Mouse (Mus musculus) intestine, embryonic 16.5 days (tissue): ENCODE measurements around the gene Kcnq1. TPM values are rescaled to one million over a fixed set of nuclear protein-coding genes. Genes with fewer than 3 reads are reported as not detected.

Source experiments
- ATAC-seq: fragments of 200-750 bp; cut with Nextera tagmentation; 2 replicates; pipeline ENCODE4 v1.8.0; 2017; ENCODE audit warnings: moderate TSS enrichment, moderate library complexity
- H3K27ac ChIP-seq: fragments of 300-500 bp; sonication (generic); 2 replicates; pipeline ENCODE4 v1.5.1; 2014; ENCODE audit warnings: mild to moderate bottlenecking, low read length
- H3K27me3 ChIP-seq: fragments of 300-500 bp; sonication (generic); replicated peaks from 2 replicates; pipeline ENCODE4 v1.6.1; 2014; ENCODE audit warnings: low read length, control low read depth, mixed read lengths; ENCODE audit not compliant: control insufficient read depth, insufficient read depth
- H3K36me3 ChIP-seq: fragments of 300-500 bp; sonication (generic); 2 replicates; pipeline ENCODE4 v1.6.1; 2014; ENCODE audit warnings: low read length, control low read depth; ENCODE audit not compliant: control insufficient read depth, insufficient read depth
- H3K4me1 ChIP-seq: fragments of 300-500 bp; sonication (generic); 2 replicates; pipeline ENCODE4 v1.6.1; 2014; ENCODE audit warnings: low read length, control low read depth, mixed read lengths; ENCODE audit not compliant: control insufficient read depth, insufficient read depth
- H3K4me2 ChIP-seq: fragments of 300-500 bp; sonication (generic); 2 replicates; pipeline ENCODE4 v1.6.1; 2014; ENCODE audit warnings: low read depth, low read length, control low read depth
- H3K4me3 ChIP-seq: fragments of 300-500 bp; sonication (generic); 2 replicates; pipeline ENCODE4 v1.5.1; 2014; ENCODE audit warnings: mild to moderate bottlenecking, low read length
- H3K9ac ChIP-seq: fragments of 300-500 bp; sonication (generic); 2 replicates; pipeline ENCODE4 v1.6.1; 2014; ENCODE audit warnings: low read depth, low read length
- H3K9me3 ChIP-seq: fragments of 300-500 bp; sonication (generic); 2 replicates; pipeline ENCODE4 v1.6.1; 2016; ENCODE audit warnings: low read length, control low read depth; ENCODE audit not compliant: control insufficient read depth
- WGBS: fragments of 180-500 bp; shearing (Covaris S2); extraction: QIAGEN DNeasy Blood & Tissue Kit; methylation state at CpG from one replicate; pipeline ENCODE4 v1.1.7; 2014; 5-methylcytosine and 5-hydroxymethylcytosine counted together
- polyA plus RNA-seq: library from polyadenylated mRNA; unstranded; fragments of >200 nt; fragmentation: Nextera tagmentation; extraction: Ambion mirVana; gene quantifications from 2 replicates; pipeline ENCODE4 v1.2.1, GENCODE M21; 2015

The Kcnq1 gene
- polyA plus RNA-seq, 1 experiment from 2014 or later = 9.7 TPM

- Histone ChIP-seq H3K4me3 (no peak overlapping the region), H3K27ac (no peak overlapping the region), H3K4me1 (peaks cover 13% of the 10 kb centered on the region), H3K4me2 (no peak overlapping the region), H3K36me3 (no peaks in the 10 kb centered on the region), H3K9ac (no peak overlapping the region), H3K9me3 (no peaks in the 10 kb centered on the region), H3K27me3 (no peaks in the 10 kb centered on the region)
- 51% methylated on average over 11 of the region's 11 CpGs for WGBS
- ATAC-seq = no peak
Observed at GRCm38 (mm10) chr7:143159446-143159845, 53.3 kb downstream of the Kcnq1 start.

- peaks cover 9% of the 10 kb centered on the region for H3K4me1 ChIP-seq
- WGBS = 63% methylated on average over 5 of the region's 5 CpGs
- no peak for ATAC-seq
Observed at GRCm38 (mm10) chr7:143160057-143160456, 53.9 kb downstream of the Kcnq1 start.

GRCm38 (mm10) chr7:143162051-143162450 is 55.9 kb downstream of the Kcnq1 start:
- H3K9me3 ChIP-seq = no peaks in the 10 kb centered on the region
- no peak overlapping the region for H3K27ac ChIP-seq
- no peak overlapping the region for H3K9ac ChIP-seq
- H3K27me3 ChIP-seq = no peaks in the 10 kb centered on the region
- whole genome bisulfite sequencing = 62% methylated on average over 3 of the region's 3 CpGs
- H3K4me1 ChIP-seq = peaks cover 6% of the 10 kb centered on the region
- no peak for ATAC-seq
- no peak overlapping the region for H3K4me2 ChIP-seq
- no peaks in the 10 kb centered on the region for H3K36me3 ChIP-seq
- no peak overlapping the region for H3K4me3 ChIP-seq

More at GRCm38 (mm10) chr7:143160057-143160456, 53.9 kb downstream of the Kcnq1 start:
- no peak overlapping the region for H3K4me3 ChIP-seq
- no peaks in the 10 kb centered on the region for H3K9me3 ChIP-seq
- no peaks in the 10 kb centered on the region for H3K36me3 ChIP-seq
- no peak overlapping the region for H3K9ac ChIP-seq
- no peaks in the 10 kb centered on the region for H3K27me3 ChIP-seq
- H3K4me2 ChIP-seq = no peak overlapping the region
- H3K27ac ChIP-seq = no peak overlapping the region

GRCm38 (mm10) chr7:143164074-143164473 is 57.9 kb downstream of the Kcnq1 start:
- no peak for ATAC-seq
- H3K4me2 ChIP-seq = no peak overlapping the region
- no peak overlapping the region for H3K27ac ChIP-seq
- H3K36me3 ChIP-seq = no peaks in the 10 kb centered on the region
- no peak overlapping the region for H3K9ac ChIP-seq
- H3K27me3 ChIP-seq = no peaks in the 10 kb centered on the region
- peaks cover 4% of the 10 kb centered on the region for H3K4me1 ChIP-seq
- H3K9me3 ChIP-seq = no peaks in the 10 kb centered on the region
- no peak overlapping the region for H3K4me3 ChIP-seq

- Histone ChIP-seq H3K27me3 (no peaks in the 10 kb centered on the region), H3K27ac (no peak overlapping the region), H3K9me3 (no peaks in the 10 kb centered on the region), H3K9ac (no peak overlapping the region), H3K36me3 (no peaks in the 10 kb centered on the region), H3K4me3 (no peak overlapping the region), H3K4me2 (no peak overlapping the region), H3K4me1 (no peaks in the 10 kb centered on the region)
- WGBS = 45% methylated on average over 7 of the region's 7 CpGs
- no peak for ATAC-seq
Observed at GRCm38 (mm10) chr7:143165687-143166265, 59.6 kb downstream of the Kcnq1 start.

- no peaks in the 10 kb centered on the region for H3K36me3 ChIP-seq
- no peaks in the 10 kb centered on the region for H3K4me1 ChIP-seq
- H3K9me3 ChIP-seq = no peaks in the 10 kb centered on the region
- H3K27ac ChIP-seq = no peak overlapping the region
- no peak overlapping the region for H3K4me3 ChIP-seq
- H3K27me3 ChIP-seq = no peaks in the 10 kb centered on the region
- H3K9ac ChIP-seq = no peak overlapping the region
- no peak for ATAC-seq
- H3K4me2 ChIP-seq = no peak overlapping the region
- WGBS = 77% methylated on average over 3 of the region's 3 CpGs
Observed at GRCm38 (mm10) chr7:143167275-143167674, 61.1 kb downstream of the Kcnq1 start.

GRCm38 (mm10) chr7:143169371-143169770 is 63.2 kb downstream of the Kcnq1 start:
- Histone ChIP-seq H3K9me3 (no peaks in the 10 kb centered on the region), H3K4me2 (no peak overlapping the region), H3K36me3 (no peaks in the 10 kb centered on the region), H3K4me3 (no peak overlapping the region), H3K9ac (no peak overlapping the region), H3K4me1 (no peaks in the 10 kb centered on the region), H3K27ac (no peak overlapping the region), H3K27me3 (no peaks in the 10 kb centered on the region)
- no peak for ATAC-seq
- WGBS = 88% methylated on average over 3 of the region's 3 CpGs

GRCm38 (mm10) chr7:143172914-143173547 is 66.9 kb downstream of the Kcnq1 start:
- Histone ChIP-seq H3K27me3 (no peaks in the 10 kb centered on the region), H3K4me3 (no peak overlapping the region), H3K27ac (no peak overlapping the region), H3K4me2 (no peak overlapping the region), H3K9ac (no peak overlapping the region; the same call in 1 of the 2 replicates), H3K4me1 (0 out of 2 replicates have a peak, but pooled peaks cover 2% of the 10 kb centered on the region), H3K36me3 (no peaks in the 10 kb centered on the region), H3K9me3 (no peaks in the 10 kb centered on the region)
- ATAC-seq = no peak
- 75% methylated on average over 5 of the region's 5 CpGs for WGBS

- Histone ChIP-seq H3K4me3 (no peak overlapping the region), H3K4me2 (no peak overlapping the region), H3K9ac (no peak overlapping the region), H3K27me3 (no peaks in the 10 kb centered on the region), H3K36me3 (no peaks in the 10 kb centered on the region), H3K27ac (no peak overlapping the region), H3K4me1 (peaks cover 2% of the 10 kb centered on the region; the same call in 1 of the 2 replicates), H3K9me3 (no peaks in the 10 kb centered on the region)
- ATAC-seq = no peak
- WGBS = 35% methylated on average over 6 of the region's 6 CpGs
Observed at GRCm38 (mm10) chr7:143174633-143175032, 68.5 kb downstream of the Kcnq1 start.
